Mouse (Mus musculus): Measurements from ENCODE around the gene Abcd3.

DNA sequence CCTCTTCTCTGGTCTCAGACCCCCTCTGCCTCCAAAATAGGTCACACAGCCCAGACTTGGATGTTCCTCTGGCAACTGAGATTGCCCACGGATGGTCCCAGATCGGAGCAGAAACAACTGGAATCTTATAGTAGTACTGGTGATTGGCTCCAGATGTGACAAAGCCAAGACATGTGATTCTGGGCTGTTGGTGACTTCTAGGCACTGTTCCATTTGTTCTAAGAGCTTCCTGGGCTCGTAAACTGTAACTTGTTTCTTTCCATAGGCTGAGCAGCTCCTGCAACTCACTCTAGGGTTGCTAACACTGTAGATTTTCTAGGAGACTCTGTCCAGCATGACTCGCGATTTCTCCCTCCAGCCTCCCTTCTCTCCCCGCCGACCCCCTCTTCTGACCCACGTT lies 96.4 kb downstream of the Abcd3 start:
- TF ChIP-seq POLR2A (IDR thresholded peaks at IDR 0.05; ENCODE audit: insufficient read length, low read depth) (no peak), SRF (IDR thresholded peaks at IDR 0.05; ENCODE audit: control insufficient read depth, insufficient read length, low read depth) (no peak), TCF12 (IDR thresholded peaks at IDR 0.05; ENCODE audit: insufficient read depth, poor library complexity, severe bottlenecking) (no peak)

Measured in myocyte (in vitro differentiated cells).